Mouse (Mus musculus): ENCODE measurements around the gene Prr7. TPM values are rescaled to one million over a fixed set of nuclear protein-coding genes. Genes with fewer than 3 reads are reported as not detected.

Gene Prr7
- 0.46 and 0.53 TPM in 2 replicates for polyA plus RNA-seq (2014; fragmentation: Nextera tagmentation; extraction: Ambion mirVana)

GRCm38 (mm10) chr13:55464027-55464884, at the start of gene Prr7:
Gene Prr7, plus strand, starts transcription at chr13:55464267.
- H3K36me3 ChIP-seq (ENCODE audit: insufficient read depth) = peaks cover 28% of the 10 kb centered on the region
- no peaks in the 10 kb centered on the region; the same call in 1 of the 2 replicates for H3K27me3 ChIP-seq (ENCODE audit: insufficient read depth, low read length)
- DNase-seq = peak; percentile 80
- peak within 1 kb of the TSS; percentile 98 for H3K4me2 ChIP-seq
- H3K9me3 ChIP-seq (ENCODE audit: low read depth, low read length) = no peaks in the 10 kb centered on the region
- no peak for TF ChIP-seq CTCF (IDR thresholded peaks at IDR 0.05; ENCODE audit: low read depth)
- ATAC-seq (ENCODE audit: insufficient read depth) = peak; percentile 61
- peaks cover 10% of the 10 kb centered on the region; the same call in 1 of the 2 replicates for H3K4me1 ChIP-seq (ENCODE audit: insufficient read depth)
- under 1% methylated on average over 82 of the region's 84 CpGs for WGBS
- peak within 1 kb of the TSS; percentile 71 for H3K9ac ChIP-seq
- peak within 1 kb of the TSS; percentile 80; the same call in 1 of the 2 replicates for H3K27ac ChIP-seq (ENCODE audit: low read depth)
- H3K4me3 ChIP-seq (ENCODE audit: low read depth, low read length) = peak within 1 kb of the TSS; percentile 64

GRCm38 (mm10) chr13:55414743-55415380, 49.2 kb upstream of the Prr7 start, which contains the start of gene Pfn3:
Gene Pfn3, minus strand, starts transcription at chr13:55415232.
- H3K27me3 ChIP-seq (ENCODE audit: insufficient read depth, low read length) = peaks cover 24% of the 10 kb centered on the region
- peak; percentile 72 for ATAC-seq (ENCODE audit: insufficient read depth)
- H3K9me3 ChIP-seq (ENCODE audit: low read depth, low read length) = no peaks in the 10 kb centered on the region

GRCm38 (mm10) chr13:55418004-55418403, 46.1 kb upstream of the Prr7 start:
- Histone ChIP-seq H3K27me3 (ENCODE audit: insufficient read depth, low read length) (peaks cover 48% of the 10 kb centered on the region), H3K4me2 (peak overlapping the region; percentile 20; the same call in 1 of the 2 replicates), H3K4me3 (ENCODE audit: low read depth, low read length) (no peak overlapping the region), H3K9ac (no peak overlapping the region), H3K27ac (ENCODE audit: low read depth) (no peak overlapping the region), H3K9me3 (ENCODE audit: low read depth, low read length) (no peaks in the 10 kb centered on the region), H3K4me1 (ENCODE audit: insufficient read depth) (no peaks in the 10 kb centered on the region), H3K36me3 (ENCODE audit: insufficient read depth) (no peaks in the 10 kb centered on the region)
- ATAC-seq (ENCODE audit: insufficient read depth) = peak; percentile 64; the same call in 1 of the 2 replicates
- peak; percentile 91 for DNase-seq
- peak; percentile 91 for TF ChIP-seq CTCF (IDR thresholded peaks at IDR 0.05; ENCODE audit: low read depth)
- 11% methylated on average over 12 of the region's 12 CpGs for WGBS

More at GRCm38 (mm10) chr13:55414743-55415380, 49.2 kb upstream of the Prr7 start, which contains the start of gene Pfn3:
- 6% methylated on average over 41 of the region's 41 CpGs for WGBS
- Histone ChIP-seq H3K9ac (peak within 1 kb of the TSS; percentile 47), H3K4me2 (peak within 1 kb of the TSS; percentile 65), H3K4me1 (ENCODE audit: insufficient read depth) (no peaks in the 10 kb centered on the region), H3K27ac (ENCODE audit: low read depth) (no peak within 1 kb of the TSS), H3K36me3 (ENCODE audit: insufficient read depth) (no peaks in the 10 kb centered on the region), H3K4me3 (ENCODE audit: low read depth, low read length) (peak within 1 kb of the TSS; percentile 35)
- peak; percentile 93 for DNase-seq
- no peak for TF ChIP-seq CTCF (IDR thresholded peaks at IDR 0.05; ENCODE audit: low read depth)

GRCm38 (mm10) chr13:55419142-55419541, 44.9 kb upstream of the Prr7 start:
- no peaks in the 10 kb centered on the region for H3K4me1 ChIP-seq (ENCODE audit: insufficient read depth)
- H3K4me3 ChIP-seq (ENCODE audit: low read depth, low read length) = no peak overlapping the region
- H3K9ac ChIP-seq = no peak overlapping the region
- H3K4me2 ChIP-seq = no peak overlapping the region
- ATAC-seq (ENCODE audit: insufficient read depth) (no peak), DNase-seq (no peak)
- H3K27ac ChIP-seq (ENCODE audit: low read depth) = no peak overlapping the region
- no peaks in the 10 kb centered on the region for H3K9me3 ChIP-seq (ENCODE audit: low read depth, low read length)
- WGBS = 72% methylated on average over 5 of the region's 5 CpGs
- H3K27me3 ChIP-seq (ENCODE audit: insufficient read depth, low read length) = peaks cover 41% of the 10 kb centered on the region
- no peaks in the 10 kb centered on the region for H3K36me3 ChIP-seq (ENCODE audit: insufficient read depth)
- no peak for TF ChIP-seq CTCF (IDR thresholded peaks at IDR 0.05; ENCODE audit: low read depth)

- Histone ChIP-seq H3K4me2 (peak overlapping the region; percentile 47), H3K36me3 (ENCODE audit: insufficient read depth) (no peaks in the 10 kb centered on the region), H3K9me3 (ENCODE audit: low read depth, low read length) (no peaks in the 10 kb centered on the region), H3K27me3 (ENCODE audit: insufficient read depth, low read length) (peaks cover 41% of the 10 kb centered on the region), H3K9ac (no peak overlapping the region), H3K27ac (ENCODE audit: low read depth) (no peak overlapping the region), H3K4me3 (ENCODE audit: low read depth, low read length) (peak overlapping the region; percentile 20), H3K4me1 (ENCODE audit: insufficient read depth) (no peaks in the 10 kb centered on the region)
- DNase-seq = no peak
- peak; percentile 33; the same call in 1 of the 2 replicates for TF ChIP-seq CTCF (IDR thresholded peaks at IDR 0.05; ENCODE audit: low read depth)
- 0 out of 2 replicates have a peak, but pooled peaks have one; percentile 16 for ATAC-seq (ENCODE audit: insufficient read depth)
- WGBS = 22% methylated on average over 51 of the region's 51 CpGs
Observed at GRCm38 (mm10) chr13:55420018-55420932, 43.8 kb upstream of the Prr7 start.
